Mouse (Mus musculus) stomach, embryonic 16.5 days (tissue): ENCODE data around the gene Mfap4. TPM values are rescaled to one million over a fixed set of nuclear protein-coding genes. Genes with fewer than 3 reads are reported as not detected.

Experiments used
- ATAC-seq: fragments of 200-750 bp; cut with Nextera tagmentation; 2 replicates; pipeline ENCODE4 v1.8.0; 2017; ENCODE audit warnings: moderate number of reproducible peaks, moderate TSS enrichment; ENCODE audit not compliant: insufficient read depth, low FRiP score
- H3K27ac ChIP-seq: fragments of 300-500 bp; sonication (generic); 2 replicates; pipeline ENCODE4 v1.5.1; 2014; ENCODE audit warnings: low read length
- H3K27me3 ChIP-seq: fragments of 300-500 bp; sonication (generic); 2 replicates; pipeline ENCODE4 v1.6.1; 2014; ENCODE audit warnings: low read length, control low read depth, mixed read lengths; ENCODE audit not compliant: control insufficient read depth, insufficient read depth
- H3K36me3 ChIP-seq: fragments of 300-500 bp; sonication (generic); 2 replicates; pipeline ENCODE4 v1.6.1; 2014; ENCODE audit warnings: low read length; ENCODE audit not compliant: control insufficient read depth, insufficient read depth
- H3K4me1 ChIP-seq: fragments of 300-500 bp; sonication (generic); 2 replicates; pipeline ENCODE4 v1.6.1; 2014; ENCODE audit warnings: low read length, control low read depth, mixed read lengths; ENCODE audit not compliant: control insufficient read depth, insufficient read depth
- H3K4me2 ChIP-seq: fragments of 300-500 bp; sonication (generic); 2 replicates; pipeline ENCODE4 v1.6.1; 2014; ENCODE audit warnings: low read depth, low read length, mixed read lengths
- H3K4me3 ChIP-seq: fragments of 300-500 bp; sonication (generic); replicated peaks from 2 replicates; pipeline ENCODE4 v1.5.1; 2014; ENCODE audit warnings: mild to moderate bottlenecking, low read length
- H3K9ac ChIP-seq: fragments of 300-500 bp; sonication (generic); 2 replicates; pipeline ENCODE4 v1.6.1; 2014; ENCODE audit warnings: low read length
- H3K9me3 ChIP-seq: fragments of 300-500 bp; sonication (generic); replicated peaks from 2 replicates; pipeline ENCODE4 v1.6.1; 2016; ENCODE audit warnings: low read length, control low read depth; ENCODE audit not compliant: control insufficient read depth
- WGBS: fragments of 180-500 bp; shearing (Covaris S2); extraction: QIAGEN DNeasy Blood & Tissue Kit; methylation state at CpG from one replicate; pipeline ENCODE4 v1.1.7; 2014; 5-methylcytosine and 5-hydroxymethylcytosine counted together
- polyA plus RNA-seq: library from polyadenylated mRNA; unstranded; fragments of >200 nt; fragmentation: Nextera tagmentation; extraction: Ambion mirVana; gene quantifications from 2 replicates; pipeline ENCODE4 v1.2.1, GENCODE M21; 2015

The Mfap4 gene
- polyA plus RNA-seq, 1 experiment from 2014 or later: 402 TPM

- 38% methylated on average over 2 of the region's 2 CpGs for WGBS
- H3K9me3 ChIP-seq: no peaks in the 10 kb centered on the region
- peaks cover 24% of the 10 kb centered on the region for H3K4me1 ChIP-seq
- H3K4me2 ChIP-seq: peak overlapping the region; percentile 60
- H3K4me3 ChIP-seq: peak overlapping the region; percentile 55
- peaks cover 33% of the 10 kb centered on the region for H3K36me3 ChIP-seq
- peak overlapping the region; percentile 99; the same call in 1 of the 2 replicates for H3K27ac ChIP-seq
- no peak overlapping the region for H3K9ac ChIP-seq
- peak; percentile 11; the same call in 1 of the 2 replicates for ATAC-seq
- no peaks in the 10 kb centered on the region for H3K27me3 ChIP-seq
These were observed 2.2 kb downstream of the Mfap4 start for GRCm38 (mm10) chr11:61487401-61487800.

DNA sequence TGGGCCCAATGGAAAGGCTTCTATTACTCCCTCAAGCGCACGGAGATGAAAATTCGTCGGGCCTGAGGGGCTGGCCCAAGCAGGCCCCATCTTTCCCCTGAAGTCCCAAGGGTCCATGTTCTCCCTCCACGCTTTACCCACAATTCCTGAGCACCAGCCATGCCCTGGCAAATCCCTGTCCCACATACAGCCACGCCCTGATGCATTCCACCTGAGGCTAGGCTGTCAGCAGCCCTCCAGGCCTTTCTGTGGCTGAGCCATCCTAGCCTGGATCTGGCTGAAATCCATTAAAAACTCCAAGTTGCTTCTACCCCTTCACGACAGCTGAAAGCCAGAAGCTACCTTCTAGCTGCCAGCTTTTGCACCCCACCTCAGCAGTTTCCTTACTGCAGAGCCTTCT, 2.7 kb downstream of the Mfap4 start:
- Histone ChIP-seq H3K4me1 (peaks cover 29% of the 10 kb centered on the region), H3K4me2 (peak overlapping the region; percentile 60), H3K36me3 (peaks cover 34% of the 10 kb centered on the region), H3K27me3 (no peaks in the 10 kb centered on the region), H3K27ac (peak overlapping the region; percentile 9; the same call in 1 of the 2 replicates), H3K9ac (no peak overlapping the region), H3K4me3 (no peak overlapping the region), H3K9me3 (no peaks in the 10 kb centered on the region)
- no peak for ATAC-seq
- 87% methylated on average over 7 of the region's 7 CpGs for WGBS

DNA sequence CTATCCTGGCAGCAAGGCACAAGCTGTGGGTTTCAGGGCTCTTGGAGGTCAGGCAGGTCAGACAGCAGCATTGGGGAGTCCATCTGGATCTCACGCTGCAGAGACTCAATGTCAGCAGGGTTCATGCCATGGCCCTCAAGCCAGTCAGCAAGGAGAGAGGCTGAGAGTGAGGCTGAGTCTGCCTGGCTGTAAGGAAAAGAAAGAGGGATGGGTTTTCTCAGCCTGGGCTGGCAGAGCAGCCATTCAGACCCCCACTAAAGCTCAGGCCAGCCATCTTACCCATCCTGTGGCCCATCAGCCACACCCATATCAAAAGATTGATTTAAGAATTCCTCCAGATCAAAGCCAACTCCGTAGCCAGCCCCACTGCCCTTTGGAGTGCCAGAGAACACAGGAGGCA, 3.9 kb downstream of the Mfap4 start:
- 77% methylated on average over 2 of the region's 2 CpGs for WGBS
- Histone ChIP-seq H3K27ac (no peak overlapping the region), H3K4me1 (peaks cover 29% of the 10 kb centered on the region), H3K27me3 (no peaks in the 10 kb centered on the region), H3K4me2 (no peak overlapping the region), H3K4me3 (no peak overlapping the region), H3K36me3 (peaks cover 34% of the 10 kb centered on the region), H3K9me3 (no peaks in the 10 kb centered on the region), H3K9ac (no peak overlapping the region)
- ATAC-seq: no peak

DNA sequence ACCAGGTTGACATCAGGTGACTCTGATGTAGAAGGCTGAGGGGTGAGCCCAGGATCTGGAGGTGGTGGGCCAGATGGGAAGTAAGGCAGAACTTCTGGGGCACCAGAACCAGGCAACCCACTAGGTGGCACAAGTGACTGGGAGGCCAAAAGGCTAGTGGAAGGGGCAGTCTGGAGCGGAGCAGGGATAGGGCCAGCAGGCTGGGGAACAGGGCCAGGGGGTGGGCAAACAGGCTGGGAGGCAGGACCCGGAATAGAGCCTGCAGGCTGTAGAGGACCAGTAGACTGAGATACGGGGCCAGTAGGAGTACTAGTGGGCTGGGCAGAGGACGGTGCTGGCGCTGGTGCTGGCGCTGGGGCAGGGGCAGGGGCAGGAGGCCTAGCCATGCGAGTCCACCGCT, 4.6 kb downstream of the Mfap4 start:
- peaks cover 34% of the 10 kb centered on the region for H3K36me3 ChIP-seq
- 94% methylated on average over 8 of the region's 8 CpGs for WGBS
- no peak for ATAC-seq

GRCm38 (mm10) chr11:61490944-61491520, 5.8 kb downstream of the Mfap4 start:
- Histone ChIP-seq H3K4me2 (no peak overlapping the region), H3K4me3 (no peak overlapping the region), H3K9ac (no peak overlapping the region), H3K27me3 (no peaks in the 10 kb centered on the region), H3K36me3 (peaks cover 34% of the 10 kb centered on the region), H3K27ac (no peak overlapping the region), H3K9me3 (no peaks in the 10 kb centered on the region), H3K4me1 (peaks cover 32% of the 10 kb centered on the region)
- no peak for ATAC-seq
- 86% methylated on average over 22 of the region's 22 CpGs for WGBS

More for the DNA sequence above, 4.6 kb downstream of the Mfap4 start:
- Histone ChIP-seq H3K27me3 (no peaks in the 10 kb centered on the region), H3K4me3 (no peak overlapping the region), H3K9ac (no peak overlapping the region; the same call in 1 of the 2 replicates), H3K9me3 (no peaks in the 10 kb centered on the region), H3K4me2 (no peak overlapping the region), H3K4me1 (peaks cover 29% of the 10 kb centered on the region), H3K27ac (no peak overlapping the region)

GRCm38 (mm10) chr11:61492749-61493401, 7.6 kb downstream of the Mfap4 start:
- 62% methylated on average over 12 of the region's 12 CpGs for WGBS
- H3K9ac ChIP-seq: peak overlapping the region; percentile 87
- peak overlapping the region; percentile 79 for H3K4me3 ChIP-seq
- H3K4me1 ChIP-seq: peaks cover 24% of the 10 kb centered on the region
- H3K9me3 ChIP-seq: no peaks in the 10 kb centered on the region
- ATAC-seq: no peak
- H3K27ac ChIP-seq: peak overlapping the region; percentile 86; the same call in 1 of the 2 replicates
- H3K36me3 ChIP-seq: peaks cover 34% of the 10 kb centered on the region
- no peaks in the 10 kb centered on the region for H3K27me3 ChIP-seq
- H3K4me2 ChIP-seq: peak overlapping the region; percentile 96

DNA sequence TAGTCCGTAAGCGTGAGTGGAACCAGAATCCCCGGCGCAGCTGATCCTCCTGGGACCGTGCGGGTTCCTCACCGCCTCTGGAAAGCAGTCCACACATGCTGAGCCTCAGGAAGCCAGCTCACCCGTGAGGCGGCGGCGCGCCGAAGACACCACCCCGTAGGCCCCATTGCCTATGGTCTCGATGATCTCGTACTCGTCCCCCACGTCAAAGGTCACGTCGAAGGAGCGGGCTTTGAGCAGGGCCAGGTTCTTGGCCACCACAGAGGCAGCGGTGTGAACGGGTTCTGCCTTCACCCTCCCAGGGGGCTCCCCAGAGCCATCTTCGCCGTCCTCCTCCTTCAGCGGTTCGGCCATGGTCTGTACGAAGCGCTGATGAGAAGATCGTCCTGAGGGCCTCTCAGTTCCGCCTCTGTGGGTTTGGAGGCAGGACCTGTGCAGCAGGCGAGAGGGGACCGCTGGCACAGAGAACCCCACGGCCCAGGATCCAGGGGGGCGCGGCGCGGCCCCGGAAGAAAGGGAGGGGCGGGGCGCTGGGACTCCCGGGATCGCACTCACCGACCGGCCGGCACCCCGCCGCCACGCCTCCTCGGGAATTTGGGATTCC, 8.4 kb downstream of the Mfap4 start:
- Histone ChIP-seq H3K4me2 (peak overlapping the region; percentile 96), H3K27ac (peak overlapping the region; percentile 86), H3K4me3 (peak overlapping the region; percentile 79), H3K36me3 (peaks cover 31% of the 10 kb centered on the region), H3K9ac (peak overlapping the region; percentile 87), H3K4me1 (peaks cover 17% of the 10 kb centered on the region), H3K27me3 (no peaks in the 10 kb centered on the region), H3K9me3 (no peaks in the 10 kb centered on the region)
- ATAC-seq: peak; percentile 46
- WGBS: 1% methylated on average over 48 of the region's 50 CpGs

- peak within 1 kb of the TSS; percentile 96 for H3K4me2 ChIP-seq
- H3K4me1 ChIP-seq: peaks cover 17% of the 10 kb centered on the region
- H3K9me3 ChIP-seq: no peaks in the 10 kb centered on the region
- under 1% methylated on average over 60 of the region's 62 CpGs for WGBS
- peak within 1 kb of the TSS; percentile 91 for H3K27ac ChIP-seq
- peak; percentile 95 for ATAC-seq
- H3K9ac ChIP-seq: peak within 1 kb of the TSS; percentile 87
- no peaks in the 10 kb centered on the region for H3K27me3 ChIP-seq
- H3K4me3 ChIP-seq: peak within 1 kb of the TSS; percentile 79
- peaks cover 26% of the 10 kb centered on the region for H3K36me3 ChIP-seq
These were observed 9.1 kb downstream of the Mfap4 start, which contains the start of gene Mapk7 for GRCm38 (mm10) chr11:61494129-61494997. Mapk7 (minus strand) TSS chr11:61494406.
